Mouse (Mus musculus) myocyte (in vitro differentiated cells): ENCODE results near the gene Lrch4. TPM values are rescaled to one million over a fixed set of nuclear protein-coding genes. Genes with fewer than 3 reads are reported as not detected.

ENCODE experiments used
- H3K27me3 ChIP-seq: one replicate; pipeline ENCODE4 v1.6.1; 2011; ENCODE audit not compliant: control insufficient read depth, insufficient read depth, insufficient read length
- H3K36me3 ChIP-seq: one replicate; pipeline ENCODE4 v1.6.1; 2011; ENCODE audit not compliant: control insufficient read depth, insufficient read depth
- H3K4me2 ChIP-seq: one replicate; pipeline ENCODE4 v1.6.1; 2011; ENCODE audit warnings: low read depth, control low read depth
- H3K4me3 ChIP-seq: one replicate; pipeline ENCODE4 v1.5.1; 2011; ENCODE audit warnings: mild to moderate bottlenecking, control low read depth, moderate library complexity
- H3K79me2 ChIP-seq: one replicate; pipeline ENCODE4 v1.6.1; 2011; ENCODE audit not compliant: control insufficient read depth, insufficient read depth
- H3ac ChIP-seq: one replicate; pipeline ENCODE4 v1.6.1; 2011; ENCODE audit not compliant: control insufficient read depth, insufficient read length
- CEBPB ChIP-seq: IDR thresholded peaks from 2 replicates; pipeline ENCODE4 v1.6.1; 2011; ENCODE audit warnings: mild to moderate bottlenecking, moderate library complexity; ENCODE audit not compliant: poor library complexity, insufficient read depth, severe bottlenecking
- E2F4 ChIP-seq: IDR thresholded peaks from one replicate; pipeline ENCODE4 v1.6.1; 2011; ENCODE audit warnings: mild to moderate bottlenecking, control low read depth, moderate library complexity; ENCODE audit not compliant: insufficient read depth
- MAX ChIP-seq: IDR thresholded peaks from one replicate; pipeline ENCODE4 v1.6.1; 2011; ENCODE audit warnings: low read depth, mild to moderate bottlenecking, control low read depth
- MYOD1 ChIP-seq, 3 experiments: IDR thresholded peaks; one replicate each; pipeline ENCODE4 v1.6.1; 2011; ENCODE audit warnings: control low read depth in 2 of 3, low read depth in 2 of 3, mild to moderate bottlenecking in 2 of 3, moderate library complexity in 1 of 3; ENCODE audit not compliant: insufficient read length in 2 of 3, control insufficient read depth in 1 of 3
- MYOG ChIP-seq, 3 experiments: IDR thresholded peaks; one replicate each; pipeline ENCODE4 v1.6.1; 2011; ENCODE audit warnings: control low read depth in 2 of 3, low read depth in 2 of 3, mild to moderate bottlenecking in 2 of 3; ENCODE audit not compliant: insufficient read length in 2 of 3, control insufficient read depth in 1 of 3, insufficient read depth in 1 of 3
- POLR2A ChIP-seq: IDR thresholded peaks from one replicate; pipeline ENCODE4 v1.6.1; 2011; ENCODE audit warnings: low read depth, mild to moderate bottlenecking, control low read depth, moderate library complexity; ENCODE audit not compliant: insufficient read length
- POLR2AphosphoS2 ChIP-seq: IDR thresholded peaks from one replicate; pipeline ENCODE4 v1.6.1; 2011; ENCODE audit warnings: low read depth, control low read depth; ENCODE audit not compliant: insufficient read length
- REST ChIP-seq: IDR thresholded peaks from one replicate; pipeline ENCODE4 v1.6.1; 2011; ENCODE audit warnings: mild to moderate bottlenecking, control low read depth, moderate library complexity; ENCODE audit not compliant: insufficient read depth, insufficient read length
- SRF ChIP-seq: IDR thresholded peaks from one replicate; pipeline ENCODE4 v1.6.1; 2011; ENCODE audit warnings: low read depth; ENCODE audit not compliant: control insufficient read depth, insufficient read length
- TCF12 ChIP-seq: IDR thresholded peaks from one replicate; pipeline ENCODE4 v1.6.1; 2011; ENCODE audit warnings: mild to moderate bottlenecking, control low read depth; ENCODE audit not compliant: poor library complexity, insufficient read depth, severe bottlenecking
- TCF3 ChIP-seq: IDR thresholded peaks from one replicate; pipeline ENCODE4 v1.6.1; 2011; ENCODE audit warnings: low read depth, control low read depth; ENCODE audit not compliant: insufficient read length
- USF1 ChIP-seq: IDR thresholded peaks from one replicate; pipeline ENCODE4 v1.6.1; 2011; ENCODE audit warnings: low read depth, mild to moderate bottlenecking, control low read depth, moderate library complexity
- polyA plus RNA-seq: library from polyadenylated mRNA; unstranded; fragments of >200 nt; fragmentation: generic; extraction: Trizol; gene quantifications from one replicate; pipeline ENCODE4 v1.2.1, GENCODE M21; 2012; ENCODE audit warnings: missing spikeins

Gene Lrch4
- polyA plus RNA-seq, 1 experiment, result 29.1 TPM

GRCm38 (mm10) chr5:137615347-137615746, 13.6 kb upstream of the Lrch4 start:
- Histone ChIP-seq H3ac (no peak overlapping the region), H3K4me2 (no peak overlapping the region), H3K36me3 (no peaks in the 10 kb centered on the region), H3K79me2 (peaks cover 6% of the 10 kb centered on the region), H3K27me3 (no peaks in the 10 kb centered on the region), H3K4me3 (no peak overlapping the region)
- no peak for TF ChIP-seq E2F4
- TF ChIP-seq MYOG (IDR thresholded peaks at IDR 0.05; ENCODE audit: control insufficient read depth in 1 of 3, insufficient read depth in 1 of 3, insufficient read length in 2 of 3, low read depth in 2 of 3), result no peak
- TF ChIP-seq TCF12, result no peak
- no peak for TF ChIP-seq CEBPB
- no peak for TF ChIP-seq MYOD1 (IDR thresholded peaks at IDR 0.05; ENCODE audit: control insufficient read depth in 1 of 3, insufficient read length in 2 of 3, low read depth in 2 of 3)
- TF ChIP-seq SRF, result no peak
- TF ChIP-seq POLR2A, result no peak
- TF ChIP-seq POLR2AphosphoS2, result no peak
- no peak for TF ChIP-seq REST
- TF ChIP-seq USF1, result no peak

- Histone ChIP-seq H3K79me2 (no peaks in the 10 kb centered on the region), H3ac (no peak overlapping the region)
Measured at GRCm38 (mm10) chr5:137623937-137624530, 4.9 kb upstream of the Lrch4 start.

GRCm38 (mm10) chr5:137627991-137628390, 930 bp upstream of the Lrch4 start:
- peaks cover 37% of the 10 kb centered on the region for H3K79me2 ChIP-seq
- H3K27me3 ChIP-seq, result no peaks in the 10 kb centered on the region
- H3K36me3 ChIP-seq, result peaks cover 3% of the 10 kb centered on the region
- H3ac ChIP-seq, result no peak overlapping the region
- no peak for TF ChIP-seq REST
- no peak for TF ChIP-seq MYOD1 (IDR thresholded peaks at IDR 0.05; ENCODE audit: control insufficient read depth in 1 of 3, insufficient read length in 2 of 3, low read depth in 2 of 3)
- no peak for TF ChIP-seq SRF
- no peak for TF ChIP-seq MYOG (IDR thresholded peaks at IDR 0.05; ENCODE audit: control insufficient read depth in 1 of 3, insufficient read depth in 1 of 3, insufficient read length in 2 of 3, low read depth in 2 of 3)
- no peak for TF ChIP-seq USF1
- TF ChIP-seq POLR2AphosphoS2, result no peak
- no peak for TF ChIP-seq TCF12
- TF ChIP-seq CEBPB, result no peak
- H3K4me2 ChIP-seq, result peak overlapping the region; percentile 88
- H3K4me3 ChIP-seq, result peak overlapping the region; percentile 82

More at GRCm38 (mm10) chr5:137623937-137624530, 4.9 kb upstream of the Lrch4 start:
- no peaks in the 10 kb centered on the region for H3K27me3 ChIP-seq
- H3K36me3 ChIP-seq, result no peaks in the 10 kb centered on the region
- TF ChIP-seq CEBPB, result no peak
- TF ChIP-seq TCF3, result no peak
- TF ChIP-seq REST, result no peak
- TF ChIP-seq MAX, result no peak
- TF ChIP-seq POLR2AphosphoS2, result no peak
- no peak for TF ChIP-seq SRF
- TF ChIP-seq MYOG (IDR thresholded peaks at IDR 0.05; ENCODE audit: control insufficient read depth in 1 of 3, insufficient read depth in 1 of 3, insufficient read length in 2 of 3, low read depth in 2 of 3), result no peak
- no peak for TF ChIP-seq USF1
- no peak for TF ChIP-seq E2F4
- no peak overlapping the region for H3K4me3 ChIP-seq
- no peak overlapping the region for H3K4me2 ChIP-seq

GRCm38 (mm10) chr5:137629306-137629721, 393 bp downstream of the Lrch4 start:
- H3K27me3 ChIP-seq, result no peaks in the 10 kb centered on the region
- H3K4me3 ChIP-seq, result peak overlapping the region; percentile 82
- peak overlapping the region; percentile 99 for H3K4me2 ChIP-seq
- H3ac ChIP-seq, result peak overlapping the region; percentile 21
- TF ChIP-seq POLR2A (no peak), MYOD1 (IDR thresholded peaks at IDR 0.05; ENCODE audit: control insufficient read depth in 1 of 3, insufficient read length in 2 of 3, low read depth in 2 of 3) (no peak), POLR2AphosphoS2 (no peak), TCF3 (no peak), MYOG (IDR thresholded peaks at IDR 0.05; ENCODE audit: control insufficient read depth in 1 of 3, insufficient read depth in 1 of 3, insufficient read length in 2 of 3, low read depth in 2 of 3) (no peak), TCF12 (no peak), E2F4 (no peak), MAX (no peak), CEBPB (no peak), REST (no peak), USF1 (no peak), SRF (no peak)
- peaks cover 37% of the 10 kb centered on the region for H3K79me2 ChIP-seq
- H3K36me3 ChIP-seq, result peaks cover 13% of the 10 kb centered on the region
